10 mouse cellular contexts compared by ENCODE assay signal in genomic region chr4:83984671-83985391, GRCm38 (mm10).
DNase-seq lines count a peak whose midpoint lies in the region; ATAC-seq and TF ChIP-seq lines count a peak whose summit lies in the region.
"Had no signal": no experiment of that assay in that cellular context is flagged by ENCODE, and none has a peak within 500 bp of the region (broad histone marks: within the 10 kb centered on the region; RNA-seq: fewer than 3 reads in every experiment).

No protein-coding gene starts in this region.

- no peak overlapping the region for H3K4me3 ChIP-seq in hindbrain, postnatal 0 days (ENCODE audit: low read length)
- H3K4me3 ChIP-seq in hindbrain, embryonic 13.5 days, result no peak overlapping the region
- H3K4me3 ChIP-seq in forebrain, embryonic 13.5 days, result no peak overlapping the region
- no peak overlapping the region for H3K4me3 ChIP-seq in midbrain, postnatal 0 days (ENCODE audit: low read depth, low read length)
- H3K4me3 ChIP-seq: embryonic facial prominence, embryonic 13.5 days; liver, embryonic 15.5 days had no signal

- no peak overlapping the region for H3K9ac ChIP-seq in hindbrain, postnatal 0 days (replicated peaks; ENCODE audit: low read length)
- H3K9ac ChIP-seq in hindbrain, embryonic 13.5 days, result no peak overlapping the region
- no peak overlapping the region for H3K9ac ChIP-seq in forebrain, embryonic 13.5 days
- H3K9ac ChIP-seq in midbrain, postnatal 0 days (replicated peaks; ENCODE audit: low read length, poor library complexity, severe bottlenecking), result no peak overlapping the region
- H3K9ac ChIP-seq: embryonic facial prominence, embryonic 13.5 days; liver, embryonic 15.5 days had no signal

- no peaks in the 10 kb centered on the region for H3K27me3 ChIP-seq in hindbrain, postnatal 0 days (ENCODE audit: insufficient read depth, low read length)
- no peaks in the 10 kb centered on the region for H3K27me3 ChIP-seq in hindbrain, embryonic 13.5 days
- no peaks in the 10 kb centered on the region for H3K27me3 ChIP-seq in forebrain, embryonic 13.5 days
- H3K27me3 ChIP-seq in midbrain, postnatal 0 days (ENCODE audit: insufficient read depth, low read length), result no peaks in the 10 kb centered on the region
- H3K27me3 ChIP-seq: embryonic facial prominence, embryonic 13.5 days; liver, embryonic 15.5 days had no signal

- no peaks in the 10 kb centered on the region for H3K4me1 ChIP-seq in hindbrain, postnatal 0 days (ENCODE audit: insufficient read depth, low read length)
- H3K4me1 ChIP-seq in hindbrain, embryonic 13.5 days (replicated peaks), result peaks cover 15% of the 10 kb centered on the region
- peaks cover 15% of the 10 kb centered on the region for H3K4me1 ChIP-seq in forebrain, embryonic 13.5 days
- H3K4me1 ChIP-seq in midbrain, postnatal 0 days (ENCODE audit: insufficient read depth, low read length), result no peaks in the 10 kb centered on the region
- H3K4me1 ChIP-seq: liver, embryonic 15.5 days had no signal

- 70% methylated on average over 15 of the region's 15 CpGs for WGBS in hindbrain, postnatal 0 days
- 83% methylated on average over 15 of the region's 15 CpGs for WGBS in hindbrain, embryonic 13.5 days
- 60% methylated on average over 15 of the region's 15 CpGs for WGBS in forebrain, embryonic 13.5 days
- WGBS in midbrain, postnatal 0 days, result 80% methylated on average over 15 of the region's 15 CpGs

- ATAC-seq in hindbrain, postnatal 0 days, result peak; percentile 78; the same call in 1 of the 2 replicates
- no peak for ATAC-seq in hindbrain, embryonic 13.5 days (ENCODE audit: low FRiP score)
- ATAC-seq in forebrain, embryonic 13.5 days, result peak; percentile 88
- no peak for ATAC-seq in midbrain, postnatal 0 days (ENCODE audit: low FRiP score)

- no peak for TF ChIP-seq CTCF in hindbrain, postnatal 0 days (IDR thresholded peaks at IDR 0.05; ENCODE audit: low read depth)
- TF ChIP-seq CTCF in midbrain, postnatal 0 days (IDR thresholded peaks at IDR 0.05), result no peak

- DNase-seq in hindbrain, postnatal 0 days (ENCODE audit: low spot score), result peak; percentile 53
- DNase-seq in layer of hippocampus, postnatal 14 days (ENCODE audit: low spot score in 2 of 2), result peak; percentile 29 to 67
- DNase-seq in midbrain, postnatal 0 days (ENCODE audit: low spot score), result peak; percentile 54
- DNase-seq in retina, postnatal 1 day, result no peak
- DNase-seq in retina, embryonic 14.5 days (ENCODE audit: low spot score), result no peak
- no peak for DNase-seq in embryo, embryonic 10 days (ENCODE audit: low spot score)

- no peaks in the 10 kb centered on the region for H3K9me3 ChIP-seq in hindbrain, postnatal 0 days (ENCODE audit: low read length)
- no peaks in the 10 kb centered on the region; the same call in 1 of the 2 replicates for H3K9me3 ChIP-seq in hindbrain, embryonic 13.5 days
- H3K9me3 ChIP-seq in forebrain, embryonic 13.5 days (replicated peaks), result no peaks in the 10 kb centered on the region
- H3K9me3 ChIP-seq in midbrain, postnatal 0 days (ENCODE audit: low read length), result no peaks in the 10 kb centered on the region
- H3K9me3 ChIP-seq: liver, embryonic 15.5 days had no signal

- H3K27ac ChIP-seq in hindbrain, postnatal 0 days, result no peak overlapping the region
- no peak overlapping the region for H3K27ac ChIP-seq in hindbrain, embryonic 13.5 days
- no peak overlapping the region for H3K27ac ChIP-seq in forebrain, embryonic 13.5 days
- H3K27ac ChIP-seq in midbrain, postnatal 0 days (ENCODE audit: low read depth, low read length), result no peak overlapping the region
- H3K27ac ChIP-seq: embryonic facial prominence, embryonic 13.5 days; liver, embryonic 15.5 days had no signal

- no peak overlapping the region for H3K4me2 ChIP-seq in hindbrain, postnatal 0 days (ENCODE audit: low read depth, low read length)
- H3K4me2 ChIP-seq in hindbrain, embryonic 13.5 days, result no peak overlapping the region
- H3K4me2 ChIP-seq in forebrain, embryonic 13.5 days, result no peak overlapping the region
- H3K4me2 ChIP-seq in midbrain, postnatal 0 days (ENCODE audit: low read depth, low read length, poor library complexity, severe bottlenecking), result no peak overlapping the region
- H3K4me2 ChIP-seq: embryonic facial prominence, embryonic 13.5 days; liver, embryonic 15.5 days had no signal

- no peaks in the 10 kb centered on the region for H3K36me3 ChIP-seq in hindbrain, postnatal 0 days (ENCODE audit: insufficient read depth, low read length)
- H3K36me3 ChIP-seq in hindbrain, embryonic 13.5 days, result no peaks in the 10 kb centered on the region
- H3K36me3 ChIP-seq in forebrain, embryonic 13.5 days (ENCODE audit: poor library complexity, severe bottlenecking), result no peaks in the 10 kb centered on the region
- H3K36me3 ChIP-seq in midbrain, postnatal 0 days (ENCODE audit: insufficient read depth, low read length), result no peaks in the 10 kb centered on the region
- H3K36me3 ChIP-seq: embryonic facial prominence, embryonic 13.5 days; liver, embryonic 15.5 days had no signal

Comparison
In these comparisons a context has a peak if more than half of its experiments do, and no peak if none do; other contexts are left out.
1. ATAC-seq: peak in hindbrain, postnatal 0 days (single experiment) and forebrain, embryonic 13.5 days (single experiment); none in hindbrain, embryonic 13.5 days (single experiment) and midbrain, postnatal 0 days (single experiment).
2. DNase-seq: peak in hindbrain, postnatal 0 days (single experiment), layer of hippocampus, postnatal 14 days (2 of 2) and midbrain, postnatal 0 days (single experiment); none in retina, postnatal 1 day (single experiment), retina, embryonic 14.5 days (single experiment) and embryo, embryonic 10 days (single experiment).